Mouse (Mus musculus) ES-E14 (cell line): ENCODE data around the gene Creg2.

ENCODE experiments used
- CHD2 ChIP-seq: IDR thresholded peaks from 2 replicates; pipeline ENCODE4 v1.6.1; 2014; ENCODE audit warnings: mild to moderate bottlenecking, low read depth, low read length, inconsistent platforms
- HCFC1 ChIP-seq: IDR thresholded peaks from 2 replicates; pipeline ENCODE4 v1.6.1; 2012; ENCODE audit warnings: low read length, inconsistent platforms, borderline replicate concordance; ENCODE audit not compliant: insufficient read depth
- MAFK ChIP-seq: IDR thresholded peaks from 2 replicates; pipeline ENCODE4 v1.6.1; 2014; ENCODE audit warnings: mild to moderate bottlenecking, low read depth, low read length, inconsistent platforms; ENCODE audit not compliant: insufficient read depth
- ZNF384 ChIP-seq: IDR thresholded peaks from 2 replicates; pipeline ENCODE4 v1.6.1; 2012; ENCODE audit warnings: low read depth, low read length, inconsistent platforms

DNA sequence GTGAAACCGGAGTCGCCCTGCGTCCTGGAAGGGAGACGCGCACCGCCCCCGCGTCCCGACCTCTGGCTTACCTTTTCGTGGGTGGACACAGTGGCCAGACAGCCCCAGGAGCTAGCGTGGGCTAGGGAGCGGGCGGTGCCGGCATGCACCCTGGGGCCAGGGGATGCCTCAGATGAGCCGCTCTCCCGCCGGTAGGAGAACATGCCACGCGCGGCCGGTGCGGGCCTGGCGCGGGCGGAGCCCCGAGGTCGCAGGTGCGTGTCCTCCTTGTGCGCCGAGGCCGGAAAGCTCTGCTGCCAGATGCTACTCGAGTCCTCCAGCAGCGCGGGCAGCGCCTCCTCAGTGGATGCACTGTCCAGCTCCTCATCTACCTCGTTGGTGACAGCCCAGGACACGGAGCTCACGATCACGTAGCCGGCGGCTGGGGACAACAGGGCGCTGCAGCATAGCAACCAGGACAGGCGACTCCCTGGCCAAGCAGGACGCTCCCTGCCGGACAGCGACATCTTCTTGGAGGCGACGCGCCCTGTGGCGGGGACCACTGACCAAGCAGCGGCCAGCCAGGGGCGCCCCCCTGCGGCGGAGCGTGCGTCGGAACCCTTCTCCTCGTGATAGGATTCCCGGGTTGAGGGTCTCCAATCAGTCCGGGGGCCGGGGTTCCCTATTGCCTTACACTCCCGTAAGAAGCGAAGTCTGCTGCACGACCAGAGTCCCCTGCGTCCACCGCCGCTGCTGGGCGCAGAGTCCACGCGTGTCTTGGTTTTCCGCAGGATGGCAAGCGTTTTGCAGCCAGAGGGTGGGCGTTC is 636 bp downstream of the Creg2 start:
- TF ChIP-seq HCFC1 (no peak), MAFK (no peak), ZNF384 (no peak), CHD2 (no peak)
